Mouse (Mus musculus): ENCODE results near the gene Polg. TPM values are rescaled to one million over a fixed set of nuclear protein-coding genes. Genes with fewer than 3 reads are reported as not detected.

Gene Polg
- polyA plus RNA-seq, 1 experiment from 2014 or later: 24.2 TPM

DNA sequence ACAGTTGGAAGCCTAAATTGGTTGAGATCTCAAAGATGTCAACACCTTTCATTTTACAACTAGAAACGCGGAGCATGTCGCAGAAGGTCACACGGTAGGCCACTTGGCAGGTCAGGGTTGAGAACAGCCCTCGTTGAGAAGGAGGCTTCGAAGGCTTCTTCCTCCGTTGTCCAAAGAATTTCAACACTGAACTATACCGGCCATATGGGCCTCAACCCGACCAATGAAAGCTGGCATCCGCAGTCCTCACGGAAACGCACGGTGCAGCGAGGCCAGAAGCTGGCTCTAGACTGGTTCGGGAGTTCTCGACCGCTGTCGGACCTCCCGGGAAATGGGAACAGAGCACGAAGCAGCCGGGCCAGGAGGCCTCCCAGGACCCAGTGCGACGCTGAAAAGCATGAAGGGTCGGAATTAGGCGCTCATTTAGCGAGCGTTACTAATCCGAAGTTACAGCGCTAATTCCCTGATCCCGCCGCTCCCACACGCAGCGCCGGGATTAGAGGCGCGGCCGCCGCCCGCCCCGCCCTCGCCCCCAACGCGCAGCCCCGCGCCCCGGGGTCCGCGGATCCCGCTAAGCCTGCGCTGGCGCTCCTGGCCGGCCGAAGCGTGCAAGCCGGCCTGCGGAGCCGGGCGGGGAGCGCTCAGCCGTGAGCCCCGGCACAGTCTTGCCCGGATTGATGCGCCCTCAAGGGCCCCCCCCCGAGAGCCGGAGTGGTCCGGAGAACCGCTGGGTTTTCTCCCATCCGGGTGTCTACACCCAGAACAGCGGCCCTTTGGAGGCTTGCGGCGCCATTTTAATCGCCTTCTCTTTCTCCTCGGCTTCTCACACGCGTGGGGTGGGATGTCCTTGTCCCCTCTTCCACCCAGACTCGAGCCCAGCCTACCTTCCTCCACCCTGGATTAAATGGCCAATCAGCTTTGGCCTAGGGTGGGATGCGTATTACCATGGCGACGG lies 42.4 kb upstream of the Polg start:
- Histone ChIP-seq H3K27ac (replicated peaks) (peak overlapping the region; percentile 98), H3K36me3 (no peaks in the 10 kb centered on the region), H3K4me2 (peak overlapping the region; percentile 87), H3K27me3 (replicated peaks) (peaks cover 5% of the 10 kb centered on the region; the same call in 1 of the 2 replicates), H3K9me3 (replicated peaks) (no peaks in the 10 kb centered on the region), H3K4me3 (replicated peaks) (peak overlapping the region; percentile 74), H3K4me1 (peaks cover 85% of the 10 kb centered on the region), H3K9ac (replicated peaks) (peak overlapping the region; percentile 97)
- under 1% methylated on average over 75 of the region's 79 CpGs for WGBS
- no peak for ATAC-seq (ENCODE audit: low FRiP score)

DNA sequence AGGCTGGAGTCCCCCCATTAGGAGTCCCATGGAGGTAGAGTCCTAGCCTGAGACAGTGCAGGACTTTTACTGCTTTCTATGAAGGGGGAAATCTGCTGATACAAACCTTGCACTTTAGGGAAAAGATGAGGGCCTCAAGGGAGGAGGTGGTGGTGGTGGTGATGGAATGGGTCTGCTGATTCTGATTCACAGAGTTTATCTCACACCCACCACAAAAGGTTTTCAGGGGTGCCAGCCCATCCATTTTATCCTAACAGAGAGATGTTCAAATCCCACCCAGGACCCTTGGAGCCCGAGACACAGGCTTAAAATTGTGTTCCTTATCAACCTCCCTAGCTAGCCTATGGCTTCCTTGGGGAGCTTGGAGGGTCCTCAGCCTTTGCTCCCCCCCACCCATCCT lies 41.6 kb upstream of the Polg start:
- no peaks in the 10 kb centered on the region for H3K36me3 ChIP-seq
- ATAC-seq (ENCODE audit: low FRiP score): no peak
- peaks cover 88% of the 10 kb centered on the region for H3K4me1 ChIP-seq
- peak overlapping the region; percentile 74 for H3K4me3 ChIP-seq (replicated peaks)
- peak overlapping the region; percentile 98 for H3K27ac ChIP-seq (replicated peaks)
- no peaks in the 10 kb centered on the region for H3K9me3 ChIP-seq (replicated peaks)
- H3K27me3 ChIP-seq (replicated peaks): peaks cover 5% of the 10 kb centered on the region; the same call in 1 of the 2 replicates
- H3K9ac ChIP-seq (replicated peaks): peak overlapping the region; percentile 97
- peak overlapping the region; percentile 87 for H3K4me2 ChIP-seq
- 14% methylated on average over 1 of the region's 1 CpGs for WGBS

DNA sequence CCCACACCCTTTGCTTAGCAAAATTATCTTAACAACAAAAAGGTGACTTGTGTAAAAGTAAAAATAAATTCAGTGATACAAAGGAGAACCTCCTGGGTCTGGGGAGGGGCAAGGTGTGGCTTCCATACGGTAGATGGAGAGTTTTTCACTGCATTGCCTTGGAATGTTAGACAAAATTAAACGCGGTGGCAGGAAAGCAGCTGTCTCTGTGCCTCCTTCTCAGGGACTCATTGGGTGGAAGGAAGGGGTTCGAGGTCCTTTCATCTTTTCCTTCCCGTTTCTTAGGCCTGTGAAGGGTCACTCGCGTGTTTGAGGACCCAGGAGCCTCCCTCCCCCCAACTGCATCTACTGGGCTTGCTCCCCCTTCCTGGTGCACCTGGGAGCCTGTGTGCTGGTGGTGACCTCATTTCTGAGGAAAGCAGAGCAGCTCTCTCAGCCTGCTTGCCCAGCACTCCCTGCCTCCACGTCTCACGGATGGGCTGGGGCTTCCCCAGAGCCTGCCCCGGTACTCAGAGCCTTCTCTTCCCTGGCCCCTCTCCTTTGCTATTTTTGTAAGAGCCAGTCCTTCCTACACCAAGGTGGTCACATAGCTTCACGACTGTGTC lies 41.0 kb upstream of the Polg start:
- Histone ChIP-seq H3K9ac (replicated peaks) (peak overlapping the region; percentile 97), H3K4me1 (peaks cover 88% of the 10 kb centered on the region), H3K9me3 (replicated peaks) (no peaks in the 10 kb centered on the region), H3K4me2 (peak overlapping the region; percentile 87), H3K27ac (replicated peaks) (peak overlapping the region; percentile 98), H3K36me3 (no peaks in the 10 kb centered on the region), H3K27me3 (replicated peaks) (peaks cover 5% of the 10 kb centered on the region; the same call in 1 of the 2 replicates), H3K4me3 (replicated peaks) (peak overlapping the region; percentile 74)
- ATAC-seq (ENCODE audit: low FRiP score): no peak
- 5% methylated on average over 11 of the region's 11 CpGs for WGBS

DNA sequence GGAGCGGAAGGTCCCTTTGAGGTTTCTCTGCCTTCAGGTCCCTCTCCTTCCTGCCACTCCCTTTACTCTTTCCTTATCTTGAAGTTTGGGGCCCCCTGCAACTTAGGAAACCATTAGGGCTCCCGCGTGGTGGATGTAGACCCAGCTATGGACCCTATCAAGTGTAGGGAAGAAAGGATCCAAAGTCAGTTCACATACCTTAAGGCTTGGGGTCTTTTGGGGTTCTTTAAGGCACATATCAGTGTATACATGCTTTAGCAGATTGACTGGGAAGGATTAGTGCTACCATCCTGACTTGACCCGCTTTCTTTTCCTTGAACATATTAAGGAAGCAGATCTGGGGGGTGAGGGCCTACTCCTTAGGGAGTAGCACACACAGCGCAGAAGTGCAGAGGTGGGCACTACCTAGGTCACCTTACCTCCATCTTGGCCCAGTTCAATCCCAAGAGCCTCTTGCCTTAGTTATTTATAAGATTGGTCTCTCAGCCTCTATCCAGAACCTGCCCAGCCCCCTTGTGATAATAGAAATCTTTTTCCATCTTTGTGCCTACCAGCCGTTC lies 40.4 kb upstream of the Polg start:
- no peaks in the 10 kb centered on the region for H3K9me3 ChIP-seq (replicated peaks)
- ATAC-seq (ENCODE audit: low FRiP score): no peak
- WGBS: 2% methylated on average over 6 of the region's 6 CpGs
- H3K9ac ChIP-seq (replicated peaks): peak overlapping the region; percentile 97
- H3K4me2 ChIP-seq: peak overlapping the region; percentile 87
- H3K27me3 ChIP-seq (replicated peaks): peaks cover 5% of the 10 kb centered on the region; the same call in 1 of the 2 replicates
- peaks cover 88% of the 10 kb centered on the region for H3K4me1 ChIP-seq
- peak overlapping the region; percentile 98 for H3K27ac ChIP-seq (replicated peaks)
- H3K4me3 ChIP-seq (replicated peaks): peak overlapping the region; percentile 74
- no peaks in the 10 kb centered on the region for H3K36me3 ChIP-seq

DNA sequence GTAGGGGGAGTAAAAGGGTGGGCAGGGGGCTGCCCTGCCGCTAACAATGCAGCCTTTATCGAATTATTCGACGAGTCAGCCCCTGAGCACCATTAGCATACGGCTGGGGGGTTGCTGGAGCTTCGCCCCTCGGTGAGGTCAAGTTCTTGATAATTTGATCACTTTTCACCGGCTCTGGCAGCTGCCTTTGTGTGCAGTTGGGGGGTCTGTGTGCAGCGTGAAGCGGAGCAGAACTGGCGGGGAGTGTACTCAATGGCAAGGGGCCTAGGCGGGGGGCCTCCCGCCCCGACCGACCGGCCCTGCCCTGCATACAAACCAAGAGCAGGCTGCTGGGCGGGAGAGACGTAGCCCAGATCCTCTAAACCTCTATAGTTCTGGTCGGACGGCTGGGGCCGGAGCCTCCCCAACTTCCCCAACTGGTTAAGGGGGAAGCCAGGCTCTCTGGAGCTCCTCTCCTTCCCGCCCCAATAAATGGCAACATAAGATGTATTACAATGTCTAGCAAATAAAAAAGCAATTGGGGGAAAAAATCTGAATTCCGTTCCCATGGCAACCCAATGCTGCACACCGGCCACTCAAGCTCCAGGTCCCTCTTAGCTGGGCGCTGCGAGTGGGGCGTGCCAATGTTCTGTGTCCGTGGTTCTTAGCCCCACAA lies 39.8 kb upstream of the Polg start:
- Histone ChIP-seq H3K4me3 (replicated peaks) (peak overlapping the region; percentile 74), H3K36me3 (no peaks in the 10 kb centered on the region), H3K27me3 (replicated peaks) (peaks cover 5% of the 10 kb centered on the region; the same call in 1 of the 2 replicates), H3K4me1 (peaks cover 84% of the 10 kb centered on the region), H3K27ac (replicated peaks) (peak overlapping the region; percentile 98), H3K4me2 (peak overlapping the region; percentile 87), H3K9ac (replicated peaks) (peak overlapping the region; percentile 97), H3K9me3 (replicated peaks) (no peaks in the 10 kb centered on the region)
- WGBS: under 1% methylated on average over 28 of the region's 28 CpGs
- ATAC-seq (ENCODE audit: low FRiP score): peak; percentile 15; the same call in 1 of the 2 replicates

DNA sequence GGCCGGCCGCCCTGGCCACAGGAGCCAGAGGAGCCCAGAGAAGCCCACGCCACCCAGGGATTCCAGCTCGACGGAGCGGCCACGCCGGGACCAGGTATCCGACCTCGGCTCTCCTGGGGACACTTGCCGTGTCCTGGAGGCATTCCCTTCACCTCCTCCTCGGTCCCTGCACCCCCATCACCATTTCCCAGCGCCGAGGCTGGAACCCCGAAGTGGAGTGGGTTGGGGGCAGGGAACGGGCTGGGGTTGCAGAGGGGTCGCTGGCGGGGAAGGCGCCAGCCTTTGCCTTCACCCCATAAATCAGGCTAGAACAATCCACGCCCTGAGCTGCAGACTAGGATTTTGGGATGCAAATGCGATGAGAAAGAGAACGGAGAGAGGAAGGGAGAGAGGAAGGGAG lies 39.2 kb upstream of the Polg start:
- peak; percentile 7; the same call in 1 of the 2 replicates for ATAC-seq (ENCODE audit: low FRiP score)
- no peaks in the 10 kb centered on the region for H3K9me3 ChIP-seq (replicated peaks)
- H3K4me3 ChIP-seq (replicated peaks): peak overlapping the region; percentile 74
- H3K9ac ChIP-seq (replicated peaks): peak overlapping the region; percentile 97
- peaks cover 78% of the 10 kb centered on the region for H3K4me1 ChIP-seq
- H3K27ac ChIP-seq (replicated peaks): peak overlapping the region; percentile 98
- peaks cover 5% of the 10 kb centered on the region; the same call in 1 of the 2 replicates for H3K27me3 ChIP-seq (replicated peaks)
- WGBS: under 1% methylated on average over 22 of the region's 22 CpGs
- peak overlapping the region; percentile 87 for H3K4me2 ChIP-seq
- no peaks in the 10 kb centered on the region for H3K36me3 ChIP-seq

DNA sequence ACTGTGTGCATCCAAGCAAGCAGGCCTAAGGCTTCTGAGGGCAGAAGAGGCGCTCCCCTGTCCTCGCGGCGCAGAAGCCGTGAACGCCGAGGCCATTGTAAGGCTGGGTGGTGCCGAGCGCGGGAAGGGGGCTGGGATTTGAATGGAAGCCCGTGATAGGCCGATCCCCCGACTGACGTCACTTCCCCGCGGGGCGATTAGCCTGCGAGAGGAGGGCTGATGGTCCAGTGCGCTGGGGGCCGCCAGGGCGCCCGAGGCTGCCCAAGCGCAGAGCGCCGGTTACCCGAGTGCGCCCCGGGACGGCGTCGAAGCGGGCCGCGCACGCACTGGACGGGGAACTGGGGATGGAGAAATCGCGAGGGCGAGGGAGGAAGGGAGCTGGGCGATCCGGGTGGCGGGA lies 38.6 kb upstream of the Polg start:
- Histone ChIP-seq H3K4me2 (peak overlapping the region; percentile 87), H3K27me3 (replicated peaks) (peaks cover 5% of the 10 kb centered on the region; the same call in 1 of the 2 replicates), H3K9me3 (replicated peaks) (no peaks in the 10 kb centered on the region), H3K4me3 (replicated peaks) (peak overlapping the region; percentile 74), H3K4me1 (peaks cover 73% of the 10 kb centered on the region), H3K9ac (replicated peaks) (peak overlapping the region; percentile 97), H3K36me3 (no peaks in the 10 kb centered on the region), H3K27ac (replicated peaks) (peak overlapping the region; percentile 98)
- ATAC-seq (ENCODE audit: low FRiP score): peak; percentile 81
- under 1% methylated on average over 42 of the region's 42 CpGs for WGBS

DNA sequence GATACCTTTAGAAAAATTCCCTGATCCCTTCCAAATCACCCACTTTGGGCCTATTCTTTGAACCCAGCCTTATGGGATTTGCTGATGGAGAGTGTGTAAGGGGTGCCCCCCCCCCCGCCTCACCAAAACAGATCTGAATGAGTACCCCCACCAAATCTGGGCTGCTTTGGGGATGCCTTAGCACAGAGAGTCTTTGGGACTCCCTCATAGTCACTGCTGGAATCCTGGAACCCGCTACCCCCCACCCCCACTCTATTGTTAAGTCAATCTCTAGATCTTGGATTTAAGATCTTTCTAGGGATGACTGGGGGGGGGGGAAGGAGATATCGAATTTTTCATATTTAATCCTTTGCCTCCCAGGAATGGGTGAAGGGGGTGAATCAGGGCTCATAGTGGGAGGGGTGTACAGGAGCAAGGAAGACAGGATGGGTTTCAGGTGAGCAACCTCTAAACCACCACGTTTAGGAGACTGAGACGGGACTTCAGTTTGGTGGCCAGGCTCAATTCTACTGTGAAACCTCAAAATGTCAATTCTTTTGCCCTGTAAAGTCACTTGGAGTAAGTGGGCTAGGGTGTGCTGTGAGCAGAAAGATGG lies 37.6 kb upstream of the Polg start:
- Histone ChIP-seq H3K9me3 (replicated peaks) (no peaks in the 10 kb centered on the region), H3K36me3 (no peaks in the 10 kb centered on the region), H3K9ac (replicated peaks) (peak overlapping the region; percentile 97), H3K4me3 (replicated peaks) (peak overlapping the region; percentile 74), H3K27ac (replicated peaks) (peak overlapping the region; percentile 98), H3K4me1 (peaks cover 69% of the 10 kb centered on the region), H3K27me3 (replicated peaks) (peaks cover 5% of the 10 kb centered on the region; the same call in 1 of the 2 replicates), H3K4me2 (peak overlapping the region; percentile 87)
- WGBS: 2% methylated on average over 5 of the region's 5 CpGs
- no peak for ATAC-seq (ENCODE audit: low FRiP score)

DNA sequence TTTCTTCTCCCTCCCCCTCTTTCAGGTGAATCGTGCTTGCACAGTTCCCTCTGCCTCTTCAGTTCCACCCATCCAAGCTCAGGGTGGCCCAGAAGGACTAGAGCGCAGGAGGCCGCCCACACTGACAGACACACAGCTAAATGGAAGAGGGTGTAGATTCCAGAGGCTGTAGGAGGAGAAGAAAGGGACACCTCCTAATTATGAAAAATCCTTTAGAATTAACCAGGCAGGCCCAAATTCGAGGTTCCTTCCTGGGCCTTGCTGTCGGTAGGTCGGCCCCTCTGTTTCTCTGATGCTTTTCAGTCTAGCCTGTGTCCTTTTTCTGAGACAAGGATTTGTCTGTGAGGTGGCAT lies 36.9 kb upstream of the Polg start:
- Histone ChIP-seq H3K36me3 (no peaks in the 10 kb centered on the region), H3K4me2 (peak overlapping the region; percentile 87), H3K27ac (replicated peaks) (peak overlapping the region; percentile 98), H3K4me1 (peaks cover 67% of the 10 kb centered on the region), H3K9me3 (replicated peaks) (no peaks in the 10 kb centered on the region), H3K4me3 (replicated peaks) (peak overlapping the region; percentile 74), H3K27me3 (replicated peaks) (peaks cover 5% of the 10 kb centered on the region; the same call in 1 of the 2 replicates), H3K9ac (replicated peaks) (peak overlapping the region; percentile 97)
- no peak for ATAC-seq (ENCODE audit: low FRiP score)
- WGBS: 4% methylated on average over 6 of the region's 6 CpGs

DNA sequence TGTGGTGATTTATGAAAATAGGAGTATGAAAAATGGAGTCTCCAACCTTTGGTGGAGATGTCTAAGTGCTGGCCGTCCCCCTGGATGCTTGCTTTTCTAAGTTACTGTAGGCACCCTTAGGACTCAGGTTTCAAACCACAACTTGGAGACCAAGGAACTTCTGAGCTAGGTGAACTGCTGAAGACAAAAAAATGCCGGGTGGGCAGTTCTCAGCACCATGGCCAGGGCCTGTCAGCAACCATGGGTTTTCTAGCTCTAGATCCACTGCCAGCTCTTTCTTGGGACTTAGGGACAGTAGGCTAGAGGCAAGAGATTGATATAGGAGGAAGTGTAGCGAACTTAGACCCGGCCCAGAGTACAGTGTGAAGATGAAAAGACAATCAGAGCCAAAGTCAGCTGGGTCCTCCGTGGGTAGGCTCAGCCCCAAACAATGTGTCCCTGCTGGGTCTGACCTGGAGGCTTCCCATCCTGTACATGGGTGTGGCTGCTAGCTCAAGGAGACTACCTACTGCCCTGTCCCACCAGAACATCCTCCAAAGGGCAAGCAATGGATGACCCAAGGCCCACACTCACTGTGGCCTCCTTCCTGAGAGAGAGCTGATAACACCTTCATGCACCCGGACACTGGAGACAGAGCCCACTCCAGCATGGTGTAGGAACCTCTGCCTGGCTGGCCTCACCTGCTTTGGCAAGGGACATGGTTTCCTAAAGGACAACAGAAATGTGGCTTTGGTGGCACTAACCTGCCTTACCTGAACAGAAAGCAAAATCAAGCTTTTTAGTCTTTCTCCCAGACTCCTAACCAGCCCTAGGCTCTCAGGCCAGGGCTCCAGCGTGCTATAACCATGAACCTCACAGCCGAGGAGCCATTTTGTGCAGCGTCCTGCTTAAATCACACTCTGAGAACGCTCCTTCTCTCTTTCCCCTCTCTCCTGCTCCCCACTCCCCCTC lies 36.3 kb upstream of the Polg start:
- peaks cover 5% of the 10 kb centered on the region; the same call in 1 of the 2 replicates for H3K27me3 ChIP-seq (replicated peaks)

More for the DNA sequence above, 36.3 kb upstream of the Polg start:
- H3K4me3 ChIP-seq (replicated peaks): peak overlapping the region; percentile 74
- ATAC-seq (ENCODE audit: low FRiP score): no peak
- no peaks in the 10 kb centered on the region for H3K9me3 ChIP-seq (replicated peaks)
- H3K27ac ChIP-seq (replicated peaks): peak overlapping the region; percentile 98
- WGBS: 7% methylated on average over 10 of the region's 10 CpGs
- no peaks in the 10 kb centered on the region for H3K36me3 ChIP-seq
- peaks cover 65% of the 10 kb centered on the region for H3K4me1 ChIP-seq
- peak overlapping the region; percentile 97 for H3K9ac ChIP-seq (replicated peaks)
- H3K4me2 ChIP-seq: peak overlapping the region; percentile 87

Measured in neural tube, embryonic 15.5 days (tissue).